Mouse (Mus musculus): ENCODE results near the gene Cd47.

The Cd47 gene

DNA sequence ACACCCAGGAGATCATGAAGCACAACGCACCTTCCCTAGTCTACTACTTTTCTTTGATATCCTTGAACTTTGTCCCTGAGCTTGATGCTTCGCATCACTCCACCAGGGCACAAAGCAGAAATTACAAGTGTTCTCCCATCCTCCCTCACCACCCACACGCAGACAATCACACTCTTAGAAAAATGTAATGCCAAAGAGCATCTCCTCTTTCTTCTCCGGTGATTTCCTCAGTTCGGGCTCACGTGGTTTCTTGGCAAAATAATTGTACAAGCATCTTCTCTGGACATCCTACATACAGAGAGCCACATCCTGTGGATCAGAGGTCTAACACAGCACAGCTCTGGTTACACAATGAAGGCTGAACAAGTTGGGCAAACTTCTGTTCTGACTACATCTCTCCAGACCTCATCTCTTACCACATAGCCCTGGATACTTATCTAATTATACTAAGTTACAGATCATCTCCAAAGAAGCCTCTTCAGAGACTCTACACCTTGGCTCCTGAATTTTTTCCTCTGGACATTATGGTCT is 36.4 kb downstream of the Cd47 start:
- no peak for DNase-seq

GRCm38 (mm10) chr16:49838923-49839322 is 38.6 kb downstream of the Cd47 start:
- DNase-seq, result no peak

GRCm38 (mm10) chr16:49839681-49840535 is 39.6 kb downstream of the Cd47 start:
- peak; percentile 70 to 72 for DNase-seq

- no peak for DNase-seq
These were observed 43.4 kb downstream of the Cd47 start for GRCm38 (mm10) chr16:49843723-49844122.

DNA sequence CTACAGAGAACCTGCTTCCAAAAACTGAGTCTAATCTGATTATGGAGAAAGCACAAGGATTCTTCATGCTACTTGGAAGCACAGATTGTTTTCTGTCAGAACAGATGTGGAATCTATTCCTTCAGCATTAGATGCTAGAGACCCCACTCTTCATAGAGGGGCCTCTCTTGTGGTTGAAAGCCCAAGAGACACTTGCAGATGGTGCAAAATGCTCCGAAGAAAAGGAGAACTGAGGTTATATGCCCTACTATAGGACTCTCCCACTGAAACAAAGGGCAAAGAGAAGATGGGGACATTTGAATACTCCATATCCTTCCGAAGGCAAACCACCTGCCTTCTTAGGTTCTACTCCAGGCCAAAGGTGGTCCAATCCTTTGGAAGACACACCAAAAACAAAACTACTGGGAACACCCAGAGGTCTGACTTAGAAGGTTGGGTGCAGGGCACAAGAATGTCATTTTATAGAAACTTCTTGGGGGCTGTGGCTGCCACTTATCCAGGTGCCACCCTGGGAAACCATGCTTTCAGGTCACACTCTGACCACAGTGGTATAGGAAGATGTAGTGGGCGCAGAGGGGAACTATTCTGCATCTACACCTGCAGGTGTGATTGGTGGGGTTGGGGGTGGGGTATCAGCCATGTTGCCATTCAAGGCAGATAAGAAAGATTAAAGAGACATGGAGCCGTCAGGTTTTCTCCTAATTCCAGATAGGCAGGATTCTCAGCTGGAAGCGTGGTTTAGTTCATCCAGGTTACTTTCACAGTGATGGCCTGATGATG is 47.1 kb downstream of the Cd47 start:
- DNase-seq, result no peak

- no peak for DNase-seq
These were observed 48.3 kb downstream of the Cd47 start for GRCm38 (mm10) chr16:49848651-49849050.

DNA sequence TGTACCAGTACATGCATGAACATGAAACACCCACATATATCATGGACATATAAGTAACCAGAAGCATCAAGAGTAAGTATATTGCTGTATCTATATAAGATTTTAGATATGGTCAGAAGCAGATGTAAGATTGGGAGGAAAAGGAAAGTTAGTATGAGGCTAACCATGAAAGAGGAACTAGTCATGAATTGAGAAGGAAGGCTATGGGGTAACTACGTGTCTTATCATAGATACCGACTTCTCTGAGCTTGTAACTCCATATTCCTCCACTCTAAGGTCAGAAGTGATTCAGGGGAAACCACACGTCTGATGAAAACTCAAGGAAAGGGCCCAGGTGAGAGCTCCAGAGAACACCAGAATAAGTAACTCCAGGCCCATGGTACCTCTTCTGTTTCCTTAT is 52.6 kb downstream of the Cd47 start:
- no peak for DNase-seq

- no peak for DNase-seq
These were observed 53.3 kb downstream of the Cd47 start for GRCm38 (mm10) chr16:49853633-49854032.

- peak in 1 of 2 experiments; percentile 29 for DNase-seq
These were observed 53.9 kb downstream of the Cd47 start for GRCm38 (mm10) chr16:49854194-49854593.

DNA sequence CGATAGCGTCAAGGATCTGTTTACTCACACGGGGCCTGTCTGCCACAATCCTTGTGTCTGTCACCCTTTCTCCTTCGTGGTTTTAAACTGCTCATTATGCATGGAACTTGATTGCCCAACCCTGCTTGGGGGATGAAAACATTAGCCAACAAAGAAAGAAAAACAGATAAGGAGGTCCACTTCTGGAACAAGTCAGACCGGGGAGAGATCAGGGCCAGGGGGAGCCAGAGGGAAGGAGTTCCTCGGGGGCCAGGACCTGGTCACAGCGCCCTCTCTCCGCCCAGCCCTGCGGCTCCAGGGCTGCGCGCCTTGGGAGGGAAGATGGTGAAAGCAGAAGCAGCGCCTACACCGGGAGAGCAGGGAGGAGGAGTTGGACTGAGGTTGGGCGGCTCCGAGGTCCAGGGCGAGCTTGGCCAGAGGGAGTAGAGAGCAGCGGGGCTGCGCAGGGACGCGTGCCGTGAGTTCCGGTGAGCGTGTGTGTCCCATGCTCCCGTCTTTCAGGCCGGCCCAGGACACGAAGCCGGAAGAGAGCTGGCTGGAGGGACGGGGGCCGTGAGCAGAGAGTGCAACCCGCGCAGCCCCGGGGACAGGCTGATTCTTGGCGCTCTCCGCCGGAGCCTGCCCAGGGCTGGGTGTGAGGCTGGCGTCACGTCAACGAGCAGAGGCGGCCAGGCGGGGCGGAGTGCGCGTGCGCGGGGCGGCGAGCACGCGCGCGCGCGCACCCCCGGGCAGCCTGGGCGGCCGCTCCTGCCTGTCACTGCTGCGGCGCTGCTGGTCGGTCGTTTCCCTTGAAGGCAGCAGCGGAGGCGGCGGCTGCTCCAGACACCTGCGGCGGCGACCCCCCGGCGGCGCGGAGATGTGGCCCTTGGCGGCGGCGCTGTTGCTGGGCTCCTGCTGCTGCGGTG is 54.9 kb downstream of the Cd47 start:
- peak; percentile 85 to 88 for DNase-seq

DNA sequence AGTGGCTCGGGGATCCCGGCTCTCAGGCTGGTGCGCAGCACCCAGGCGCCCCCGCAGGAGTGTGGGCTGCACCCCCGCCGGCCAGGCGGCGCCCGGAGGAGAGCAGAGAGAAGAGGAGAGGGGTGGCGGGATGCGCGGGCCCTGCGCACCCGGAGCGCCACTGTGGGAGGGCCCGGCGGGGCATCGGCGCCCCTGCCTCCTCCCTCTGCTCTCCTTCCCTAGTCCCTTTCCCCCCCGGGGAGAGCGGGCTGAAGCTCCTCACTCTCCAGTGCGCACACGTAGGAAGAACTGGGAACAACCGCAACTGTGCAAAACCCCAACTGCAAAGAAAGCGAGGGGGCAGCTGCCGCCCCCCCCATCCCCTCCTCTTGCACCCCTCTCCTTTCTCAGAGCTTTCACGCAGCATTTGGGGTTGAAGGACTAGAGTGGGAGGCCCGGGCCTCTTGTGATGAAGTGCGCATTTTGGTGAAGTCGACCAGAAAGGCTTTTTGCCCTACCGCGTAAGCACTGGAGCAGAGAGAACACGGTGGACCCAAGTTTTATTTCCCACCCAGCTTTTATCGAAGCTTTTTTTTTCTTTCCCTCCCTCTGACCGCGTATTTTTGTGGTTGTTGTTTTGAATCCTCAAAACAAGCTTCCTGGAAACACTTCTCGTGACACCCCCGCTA is 55.6 kb downstream of the Cd47 start:
- no peak for DNase-seq

GRCm38 (mm10) chr16:49856661-49857060 is 56.3 kb downstream of the Cd47 start:
- DNase-seq, result no peak

DNA sequence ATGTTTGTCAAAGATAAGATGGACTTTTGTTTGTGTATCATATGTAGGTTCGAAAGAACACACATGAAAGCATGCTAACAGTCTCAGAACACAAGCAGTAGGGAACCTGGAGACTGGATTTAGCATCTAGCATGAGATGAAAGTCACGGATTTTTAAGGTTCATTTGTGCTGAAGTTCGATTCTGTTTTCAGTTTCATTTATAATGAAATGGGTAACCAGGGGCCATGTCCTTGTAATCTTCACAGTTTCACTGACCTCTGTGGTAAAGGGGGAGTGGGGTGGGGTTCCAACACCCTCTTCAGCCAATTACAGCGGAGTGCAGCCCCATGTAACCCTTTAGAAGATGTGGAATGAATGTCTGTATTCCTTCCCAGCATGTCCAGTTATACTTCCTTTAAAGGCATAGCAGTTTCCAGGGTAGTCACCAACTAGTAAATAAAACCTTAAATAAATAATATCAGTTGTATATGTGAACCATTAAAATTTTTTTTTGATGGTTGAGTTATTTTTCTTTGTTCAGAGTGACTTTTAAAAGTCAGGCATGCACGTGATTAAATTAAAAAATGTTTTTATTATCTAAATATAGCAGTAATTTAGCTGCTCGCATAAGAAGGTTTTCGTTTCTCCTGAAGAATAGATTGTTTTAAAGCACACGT is 57.3 kb downstream of the Cd47 start:
- DNase-seq, result no peak

DNA sequence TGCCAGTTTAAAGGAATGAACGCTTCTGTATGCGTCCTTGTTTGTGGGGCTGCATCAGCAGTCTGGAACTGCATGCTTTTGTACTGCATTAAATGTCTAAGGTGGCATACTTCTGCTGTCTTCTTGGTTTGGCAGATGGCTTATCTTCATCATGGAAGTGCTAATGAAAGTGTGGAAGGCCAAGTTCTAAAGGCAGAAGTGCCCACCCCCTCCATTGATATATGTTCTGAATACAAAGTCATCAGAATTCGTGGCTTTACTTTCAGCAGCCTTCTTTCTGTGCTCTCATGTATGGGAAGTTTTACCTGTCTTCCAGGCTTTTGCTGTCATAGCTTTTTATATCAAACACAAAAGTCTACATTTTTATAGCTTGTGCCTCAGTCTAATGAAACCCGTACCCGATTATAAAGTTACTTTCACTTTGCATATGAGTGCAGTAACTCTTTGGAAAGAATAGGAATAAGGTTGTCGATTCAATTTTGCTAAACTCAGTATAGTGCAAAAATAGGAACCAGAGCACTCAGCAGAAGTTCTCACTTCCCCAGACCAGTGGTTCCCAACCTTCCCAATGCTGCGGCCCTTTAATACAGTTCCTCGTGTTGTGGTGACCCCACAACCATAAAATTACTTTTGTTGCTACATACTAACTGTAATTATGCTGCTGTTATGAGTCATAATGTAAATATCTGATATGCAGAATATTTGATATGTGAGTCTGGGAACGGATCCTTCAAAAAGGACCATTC is 58.0 kb downstream of the Cd47 start:
- DNase-seq, result no peak

DNA sequence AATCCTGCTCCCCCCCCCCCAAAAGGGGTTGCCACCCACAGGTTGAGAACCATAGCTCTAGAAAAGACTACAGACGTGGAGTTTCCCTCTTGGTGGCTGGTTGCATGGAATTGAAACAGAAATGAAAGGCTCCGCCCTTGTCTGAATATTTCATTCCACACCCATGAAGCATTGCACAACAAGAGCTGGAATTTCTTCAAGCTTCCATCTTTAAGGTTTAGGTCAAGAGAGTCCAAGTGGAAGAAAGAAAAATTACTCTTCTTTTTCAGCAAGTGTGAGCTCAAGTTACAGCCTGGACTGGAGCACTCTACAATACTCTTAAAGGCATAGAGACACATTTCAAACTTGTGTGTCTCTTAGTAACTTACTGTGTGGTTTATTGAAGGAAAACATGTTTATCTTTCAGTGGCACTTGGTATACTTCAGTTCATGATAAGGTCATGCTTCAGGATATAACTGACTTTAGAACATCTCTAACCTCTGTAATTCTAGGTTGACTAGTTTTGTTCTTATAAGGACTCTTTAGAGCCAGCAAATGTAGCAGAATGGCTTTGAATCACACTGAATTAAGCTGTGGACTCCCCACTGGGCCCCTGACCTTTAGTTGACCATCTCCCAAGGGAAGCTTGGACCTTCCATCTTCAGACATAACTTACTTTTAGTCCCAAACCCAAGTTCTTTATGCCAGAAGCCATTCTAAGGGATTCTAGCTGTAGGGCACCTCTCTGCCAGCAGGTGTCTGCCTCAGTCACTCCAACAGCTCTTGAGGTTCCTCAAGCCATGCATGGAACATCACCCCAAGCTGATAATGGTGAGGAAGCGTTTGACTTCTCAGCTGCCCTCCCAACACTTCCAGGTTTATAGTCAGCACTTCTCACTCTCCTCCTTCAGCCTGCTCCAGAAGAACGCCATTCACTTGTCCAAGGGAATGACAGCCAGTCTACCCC is 58.8 kb downstream of the Cd47 start:
- peak in 1 of 2 experiments; percentile 39 for DNase-seq

DNA sequence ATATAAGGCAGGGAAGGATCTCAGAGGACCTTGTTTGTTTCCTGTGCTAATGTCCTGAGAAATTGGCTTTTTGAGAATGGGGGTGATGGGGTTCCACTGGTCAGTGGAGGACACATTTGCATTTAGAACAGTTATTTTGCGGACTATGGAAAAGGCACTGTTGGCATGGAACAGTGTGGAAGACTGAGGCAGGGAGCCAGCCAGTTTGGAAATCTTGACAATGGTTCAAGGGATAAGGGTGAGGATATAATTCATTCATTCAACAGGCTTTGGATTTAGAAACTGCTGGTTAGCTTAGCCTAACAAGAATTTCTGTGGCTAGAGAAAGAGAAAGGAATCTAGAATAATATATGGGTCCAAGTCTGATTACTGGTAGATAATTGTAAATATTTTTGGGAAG is 61.7 kb downstream of the Cd47 start:
- no peak for DNase-seq

DNA sequence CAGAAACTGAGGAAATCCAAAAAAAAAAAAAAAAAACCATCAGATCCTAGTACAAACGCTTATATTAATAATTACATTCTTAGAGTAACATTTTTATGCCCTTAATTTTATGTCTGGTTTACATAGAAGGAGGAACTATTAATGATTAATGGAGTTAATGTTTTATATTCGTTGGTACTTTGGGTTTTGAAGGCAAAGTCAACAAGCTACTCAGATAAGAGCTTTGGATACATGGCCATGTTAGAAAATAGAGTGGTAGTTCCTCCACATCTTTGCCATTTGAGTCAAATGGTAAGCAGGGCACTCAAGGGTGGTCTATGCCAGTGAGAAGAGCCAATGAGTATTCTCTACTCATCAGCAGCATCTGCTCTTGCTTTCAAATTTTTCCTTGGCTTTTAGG is 66.3 kb downstream of the Cd47 start:
- no peak for DNase-seq

GRCm38 (mm10) chr16:49868278-49868677 is 67.9 kb downstream of the Cd47 start:
- DNase-seq, result no peak

DNA sequence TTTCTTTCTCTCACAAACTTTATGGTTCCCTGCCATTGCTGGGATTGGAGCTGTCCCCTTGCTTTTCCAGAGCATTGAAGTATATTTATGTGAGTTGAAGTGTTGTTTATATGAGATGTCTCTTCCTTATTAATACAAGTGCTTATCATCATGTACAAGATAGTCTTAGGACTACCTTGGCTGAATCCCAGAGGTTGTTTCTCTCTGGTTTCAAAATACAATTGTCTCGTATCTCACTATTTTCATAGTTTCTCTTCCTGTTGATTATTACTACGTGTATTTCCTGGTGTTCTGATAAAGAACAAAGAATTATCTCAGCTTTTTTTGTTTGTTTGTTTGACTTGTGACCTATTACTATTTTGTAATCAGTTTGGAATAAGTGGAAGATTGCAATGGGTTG is 73.6 kb downstream of the Cd47 start:
- no peak for DNase-seq

DNA sequence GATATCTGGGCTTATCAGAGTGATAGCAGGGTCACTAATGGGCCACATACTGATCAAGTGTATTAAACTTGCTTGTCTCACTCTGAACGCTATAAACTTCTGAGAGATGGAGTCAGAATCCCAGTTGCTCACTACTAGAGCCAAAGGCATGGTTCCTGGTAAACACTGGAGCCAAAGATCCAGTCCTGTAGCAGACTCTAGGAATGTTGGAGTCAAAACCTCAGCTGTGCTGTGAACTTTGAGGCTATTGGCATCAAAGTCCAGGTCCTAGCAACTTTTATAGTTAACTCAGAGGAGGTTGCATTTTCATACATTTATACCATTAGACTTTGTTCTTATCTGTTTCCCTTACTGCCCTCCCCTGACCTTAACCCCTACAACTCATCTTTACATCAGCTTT is 74.2 kb downstream of the Cd47 start:
- no peak for DNase-seq
